Mouse (Mus musculus) spleen, adult 2 months (tissue): ENCODE measurements around the gene Vmn2r81.
"Not testable (repeated sequence)": the region's sequence is repeated elsewhere in the genome, so short reads cannot be mapped to it uniquely, and the experiment has no call there.

ENCODE experiments used
- CTCF ChIP-seq: fragments of 200-500 bp; IDR thresholded peaks from 2 replicates; pipeline ENCODE4 v1.5.1; 2011; ENCODE audit warnings: mild to moderate bottlenecking, inconsistent platforms; ENCODE audit not compliant: insufficient read depth, insufficient read length, insufficient replicate concordance; ENCODE audit errors: extremely low read depth
- POLR2A ChIP-seq: fragments of 200-500 bp; IDR thresholded peaks from 2 replicates; pipeline ENCODE4 v1.6.1; 2011; ENCODE audit warnings: low read depth, low read length, inconsistent platforms

GRCm38 (mm10) chr10:79199973-79200372 is 47.5 kb upstream of the Vmn2r81 start:
- not testable (repeated sequence) for TF ChIP-seq POLR2A, CTCF
